Mouse (Mus musculus): Measurements from ENCODE around the gene Agap1. TPM values are rescaled to one million over a fixed set of nuclear protein-coding genes. Genes with fewer than 3 reads are reported as not detected.

Gene Agap1
- polyA plus RNA-seq, 1 experiment = 43.1 TPM

DNA sequence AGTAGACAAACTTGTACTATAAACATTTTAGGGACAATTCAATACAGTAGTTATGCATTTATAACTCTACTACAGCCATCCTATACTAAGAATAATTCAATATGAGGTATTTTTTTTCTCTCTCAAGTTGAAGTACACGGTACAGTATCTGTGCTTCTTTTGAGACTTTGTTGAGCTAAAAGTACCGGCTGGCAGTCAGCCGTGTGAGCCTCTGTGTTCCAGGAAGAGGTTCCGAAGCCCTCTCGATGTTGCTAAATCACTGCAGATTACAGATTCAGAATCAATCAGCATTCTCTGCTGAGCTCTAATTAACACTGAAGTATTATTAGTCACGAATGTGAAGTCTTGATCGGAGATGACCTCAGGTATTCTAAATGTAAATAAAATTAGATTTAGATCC, 196.0 kb downstream of the Agap1 start:
- no peak for TF ChIP-seq POLR2A (IDR thresholded peaks at IDR 0.05; ENCODE audit: extremely low read depth, insufficient read depth, low read length)
- no peak for TF ChIP-seq CTCF (IDR thresholded peaks at IDR 0.05; ENCODE audit: extremely low read depth, insufficient read depth, low read length)
- peaks cover 2% of the 10 kb centered on the region; the same call in 1 of the 2 replicates for H3K4me1 ChIP-seq (ENCODE audit: control insufficient read depth, insufficient read depth, low read length)

DNA sequence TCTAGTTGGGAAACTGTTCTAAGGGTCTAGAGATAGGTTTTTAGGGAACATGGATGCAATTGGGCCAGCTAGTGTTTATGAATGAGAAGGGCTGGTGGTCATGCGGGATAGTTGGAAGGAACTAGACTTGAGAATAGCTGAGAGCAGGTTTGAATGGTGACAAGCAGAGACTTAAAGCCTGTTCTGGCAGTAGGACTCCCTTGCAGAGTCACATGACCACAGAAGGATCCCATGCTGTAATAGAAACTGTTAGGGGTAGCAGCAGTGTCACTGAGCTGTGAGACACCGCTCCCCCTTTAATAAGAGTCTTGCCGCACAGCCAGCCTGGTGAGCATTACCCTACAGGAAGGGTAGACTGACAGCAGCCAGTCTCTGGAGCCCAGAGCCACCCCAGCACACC, 201.6 kb downstream of the Agap1 start:
- no peak overlapping the region for H3K27ac ChIP-seq (ENCODE audit: insufficient read depth, low read length)

More for the DNA sequence above, 196.0 kb downstream of the Agap1 start:
- Histone ChIP-seq H3K4me3 (ENCODE audit: insufficient read depth, low read length) (no peak overlapping the region), H3K27ac (ENCODE audit: insufficient read depth, low read length) (no peak overlapping the region)

DNA sequence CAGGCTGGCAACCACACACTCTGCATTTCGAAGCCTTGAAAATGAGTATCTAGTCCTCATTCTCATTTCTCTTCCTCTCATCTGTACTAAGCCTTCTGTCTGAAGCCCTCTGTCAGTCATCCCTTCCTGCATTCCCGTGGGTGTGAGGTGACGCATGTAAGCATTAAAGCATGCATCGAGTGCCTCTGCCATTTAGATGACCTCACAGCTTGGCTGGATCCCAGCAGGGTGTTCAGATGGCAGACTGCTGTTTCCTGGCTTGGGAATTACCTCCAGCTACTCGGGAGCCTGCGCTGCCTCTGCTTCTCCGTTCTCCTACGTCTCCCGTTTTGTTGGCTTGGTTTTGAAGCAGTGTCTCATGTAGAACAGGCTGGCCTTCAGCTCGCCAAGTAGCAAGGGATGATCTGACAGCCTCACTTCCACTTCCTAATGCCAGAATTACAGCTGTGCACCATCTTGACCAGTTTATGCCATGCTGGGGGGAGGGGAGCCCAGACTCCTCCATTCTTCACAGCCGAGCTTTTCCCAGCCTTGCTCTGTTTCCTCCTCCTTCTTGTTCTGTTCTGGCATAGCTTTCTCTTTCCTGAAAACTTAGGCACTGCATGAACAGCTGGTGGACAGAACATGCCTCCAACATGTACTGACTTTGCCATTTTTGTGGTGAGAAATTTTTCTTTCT, 202.2 kb downstream of the Agap1 start:
- TF ChIP-seq CTCF (IDR thresholded peaks at IDR 0.05; ENCODE audit: extremely low read depth, insufficient read depth, low read length) (no peak), POLR2A (IDR thresholded peaks at IDR 0.05; ENCODE audit: extremely low read depth, insufficient read depth, low read length) (no peak)
- Histone ChIP-seq H3K4me1 (ENCODE audit: control insufficient read depth, insufficient read depth, low read length) (no peaks in the 10 kb centered on the region), H3K27ac (ENCODE audit: insufficient read depth, low read length) (no peak overlapping the region), H3K4me3 (ENCODE audit: insufficient read depth, low read length) (no peak overlapping the region)

More for the DNA sequence above, 201.6 kb downstream of the Agap1 start:
- Histone ChIP-seq H3K4me3 (ENCODE audit: insufficient read depth, low read length) (no peak overlapping the region), H3K4me1 (ENCODE audit: control insufficient read depth, insufficient read depth, low read length) (no peaks in the 10 kb centered on the region)
- no peak for TF ChIP-seq POLR2A (IDR thresholded peaks at IDR 0.05; ENCODE audit: extremely low read depth, insufficient read depth, low read length)
- no peak for TF ChIP-seq CTCF (IDR thresholded peaks at IDR 0.05; ENCODE audit: extremely low read depth, insufficient read depth, low read length)

DNA sequence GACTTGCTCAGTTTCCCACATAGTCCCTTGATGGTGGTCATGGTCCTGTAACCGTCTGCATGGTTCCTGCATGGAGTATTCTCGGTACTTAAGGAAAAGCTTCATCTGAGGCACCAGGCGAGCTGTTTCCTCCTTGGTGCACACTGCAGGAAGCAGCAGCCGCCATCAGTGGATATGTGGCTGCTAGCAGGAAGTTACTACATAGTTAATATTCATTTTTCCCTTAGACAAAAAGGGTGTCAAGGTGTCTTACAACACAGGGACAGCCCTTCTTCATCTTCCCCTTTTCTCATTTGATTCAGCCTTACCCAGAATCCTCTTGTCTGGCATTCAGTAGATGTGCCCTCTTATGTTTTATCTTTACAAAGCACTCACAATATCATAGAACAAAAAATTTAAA, 206.2 kb downstream of the Agap1 start:
- Histone ChIP-seq H3K4me1 (ENCODE audit: control insufficient read depth, insufficient read depth, low read length) (no peaks in the 10 kb centered on the region), H3K4me3 (ENCODE audit: insufficient read depth, low read length) (no peak overlapping the region), H3K27ac (ENCODE audit: insufficient read depth, low read length) (no peak overlapping the region)
- TF ChIP-seq POLR2A (IDR thresholded peaks at IDR 0.05; ENCODE audit: extremely low read depth, insufficient read depth, low read length) = no peak

DNA sequence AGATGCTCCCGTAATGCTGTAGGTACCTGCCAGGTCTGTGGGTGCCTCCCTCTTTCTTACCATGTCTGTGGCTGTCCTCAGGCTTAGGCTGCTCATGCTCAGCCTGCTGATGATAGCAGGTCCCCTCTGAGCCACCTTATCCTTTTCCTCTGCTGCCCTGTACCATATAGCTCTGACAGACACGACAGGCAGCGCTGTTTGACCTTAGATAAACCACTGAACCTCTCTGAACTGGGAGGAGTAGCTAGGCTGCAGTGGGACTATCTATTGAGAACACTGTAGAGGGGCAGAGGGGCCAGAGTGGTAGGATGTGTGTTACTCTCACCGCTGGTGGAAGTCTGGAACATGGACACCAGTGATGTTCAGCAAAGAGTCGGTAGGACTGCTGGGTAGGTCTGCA, 211.5 kb downstream of the Agap1 start:
- H3K27ac ChIP-seq (ENCODE audit: insufficient read depth, low read length) = no peak overlapping the region
- TF ChIP-seq CTCF (IDR thresholded peaks at IDR 0.05; ENCODE audit: extremely low read depth, insufficient read depth, low read length) = no peak
- TF ChIP-seq POLR2A (IDR thresholded peaks at IDR 0.05; ENCODE audit: extremely low read depth, insufficient read depth, low read length) = no peak
- H3K4me1 ChIP-seq (ENCODE audit: control insufficient read depth, insufficient read depth, low read length) = no peaks in the 10 kb centered on the region
- H3K4me3 ChIP-seq (ENCODE audit: insufficient read depth, low read length) = no peak overlapping the region

DNA sequence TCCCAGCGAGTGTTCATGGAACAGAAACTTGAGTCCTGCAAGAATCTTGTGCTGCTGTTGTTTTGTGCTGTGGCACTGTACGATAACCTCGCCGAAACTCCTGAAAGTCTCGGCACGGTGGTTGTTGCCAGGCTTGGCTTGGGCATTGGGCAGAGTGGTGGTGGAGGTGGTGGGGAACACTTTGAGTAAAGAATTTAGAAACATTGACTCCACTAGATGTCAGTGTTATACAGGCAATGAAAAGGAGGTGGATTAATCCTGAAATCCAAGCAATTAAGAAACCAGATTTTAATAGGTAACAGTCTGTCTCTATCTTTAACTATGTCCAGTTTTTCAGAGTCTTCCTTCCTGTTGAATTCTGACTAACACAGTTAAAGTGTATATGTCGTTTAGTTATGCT, 212.8 kb downstream of the Agap1 start:
- Histone ChIP-seq H3K4me3 (ENCODE audit: insufficient read depth, low read length) (no peak overlapping the region), H3K4me1 (ENCODE audit: control insufficient read depth, insufficient read depth, low read length) (no peaks in the 10 kb centered on the region), H3K27ac (ENCODE audit: insufficient read depth, low read length) (no peak overlapping the region)
- no peak for TF ChIP-seq POLR2A (IDR thresholded peaks at IDR 0.05; ENCODE audit: extremely low read depth, insufficient read depth, low read length)
- TF ChIP-seq CTCF (IDR thresholded peaks at IDR 0.05; ENCODE audit: extremely low read depth, insufficient read depth, low read length) = no peak

DNA sequence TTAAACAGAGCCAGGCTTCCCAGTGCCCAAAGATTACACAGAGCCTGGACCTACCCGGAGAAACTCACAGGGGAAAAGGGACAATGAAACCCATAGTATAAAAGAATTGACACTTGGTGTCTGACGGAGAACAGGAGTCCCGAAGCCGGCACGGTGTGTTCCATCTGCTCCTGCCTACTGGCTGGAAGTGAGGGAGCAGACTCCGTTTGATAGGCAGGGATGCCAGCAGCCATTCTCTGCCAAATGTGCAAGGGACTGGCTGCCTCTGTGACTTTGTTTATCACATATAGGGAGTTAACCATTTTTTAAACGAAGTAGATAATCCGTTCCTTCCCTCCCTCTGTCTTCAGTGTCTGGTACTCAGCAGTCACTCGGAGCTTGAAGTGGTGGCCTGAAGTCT, 214.0 kb downstream of the Agap1 start:
- Histone ChIP-seq H3K4me1 (ENCODE audit: control insufficient read depth, insufficient read depth, low read length) (no peaks in the 10 kb centered on the region), H3K27ac (ENCODE audit: insufficient read depth, low read length) (no peak overlapping the region), H3K4me3 (ENCODE audit: insufficient read depth, low read length) (no peak overlapping the region)
- TF ChIP-seq CTCF (IDR thresholded peaks at IDR 0.05; ENCODE audit: extremely low read depth, insufficient read depth, low read length) (no peak), POLR2A (IDR thresholded peaks at IDR 0.05; ENCODE audit: extremely low read depth, insufficient read depth, low read length) (no peak)

DNA sequence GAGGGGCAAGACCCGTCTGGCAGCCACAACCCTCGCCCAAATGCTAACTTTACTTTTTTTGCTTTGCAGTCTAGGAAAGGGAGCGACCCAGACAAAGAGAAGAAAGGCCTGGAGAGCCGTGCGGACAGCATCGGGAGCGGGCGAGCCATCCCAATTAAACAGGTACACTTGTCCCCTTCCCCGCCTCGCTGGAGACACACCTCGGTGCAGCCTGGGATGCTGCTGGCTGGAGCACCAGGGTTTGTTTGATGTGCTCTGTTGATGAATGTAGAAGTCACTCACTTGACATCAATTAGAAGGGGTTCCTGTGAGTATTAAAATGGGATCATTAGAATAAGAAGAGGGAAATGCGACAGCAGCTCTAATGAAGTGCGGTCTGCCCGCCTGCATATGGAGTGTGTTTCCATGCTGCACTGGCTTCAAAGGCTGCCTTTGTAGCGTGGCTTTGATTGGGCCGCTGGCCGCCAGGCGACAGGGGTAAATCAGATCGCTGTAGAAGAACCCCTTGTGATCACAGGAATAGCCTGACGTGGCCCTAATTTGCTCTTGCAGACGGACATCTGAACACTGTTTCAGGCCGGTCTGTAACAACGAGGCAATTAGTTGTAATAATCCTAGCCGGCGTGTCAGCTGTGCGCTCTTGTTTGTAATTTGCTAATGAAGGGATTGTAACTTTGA, 216.6 kb downstream of the Agap1 start:
- H3K27ac ChIP-seq (ENCODE audit: insufficient read depth, low read length) = no peak overlapping the region
- H3K4me1 ChIP-seq (ENCODE audit: control insufficient read depth, insufficient read depth, low read length) = no peaks in the 10 kb centered on the region
- TF ChIP-seq CTCF (IDR thresholded peaks at IDR 0.05; ENCODE audit: extremely low read depth, insufficient read depth, low read length) (no peak), POLR2A (IDR thresholded peaks at IDR 0.05; ENCODE audit: extremely low read depth, insufficient read depth, low read length) (no peak)
- no peak overlapping the region for H3K4me3 ChIP-seq (ENCODE audit: insufficient read depth, low read length)

DNA sequence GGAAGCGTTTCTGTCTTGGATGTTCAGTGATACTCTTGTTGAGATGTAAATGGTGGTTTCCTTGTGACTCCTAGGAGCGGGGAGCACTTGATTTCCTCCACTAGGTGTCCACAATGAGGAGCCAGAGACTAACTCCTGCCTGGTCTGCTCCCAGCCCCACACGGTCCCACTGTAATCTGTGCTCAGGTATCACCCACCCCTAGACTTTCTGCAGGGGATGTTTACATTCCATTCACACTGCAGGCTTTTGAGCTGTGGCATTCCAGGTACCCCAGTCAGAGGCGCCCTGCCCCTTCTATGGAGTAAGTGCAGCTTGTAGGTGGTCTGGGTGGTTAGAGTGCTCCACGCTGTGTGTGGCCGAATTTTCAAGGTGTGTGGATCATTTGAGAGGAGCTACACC, 218.5 kb downstream of the Agap1 start:
- Histone ChIP-seq H3K4me3 (ENCODE audit: insufficient read depth, low read length) (no peak overlapping the region), H3K4me1 (ENCODE audit: control insufficient read depth, insufficient read depth, low read length) (no peaks in the 10 kb centered on the region), H3K27ac (ENCODE audit: insufficient read depth, low read length) (no peak overlapping the region)
- TF ChIP-seq POLR2A (IDR thresholded peaks at IDR 0.05; ENCODE audit: extremely low read depth, insufficient read depth, low read length) (no peak), CTCF (IDR thresholded peaks at IDR 0.05; ENCODE audit: extremely low read depth, insufficient read depth, low read length) (no peak)

DNA sequence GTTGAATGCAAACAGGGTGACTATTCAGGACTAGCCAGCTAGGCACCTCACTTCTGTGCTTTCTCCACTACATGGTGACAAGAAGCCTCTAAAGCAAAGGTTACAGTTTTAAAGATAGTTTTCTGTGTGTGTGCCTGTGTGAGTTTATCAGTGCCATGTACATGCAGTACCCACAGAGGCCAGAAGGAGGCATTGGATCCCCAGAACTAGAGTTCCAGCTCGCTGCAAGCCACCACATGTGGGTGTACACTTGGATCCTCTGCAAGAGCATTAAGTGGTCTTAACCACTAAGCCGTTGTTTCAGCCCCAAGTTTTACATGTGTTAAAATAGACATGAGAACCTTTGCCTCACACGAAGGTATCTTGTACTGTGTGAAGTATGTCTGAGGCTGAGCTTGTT, 219.1 kb downstream of the Agap1 start:
- Histone ChIP-seq H3K4me1 (ENCODE audit: control insufficient read depth, insufficient read depth, low read length) (no peaks in the 10 kb centered on the region), H3K27ac (ENCODE audit: insufficient read depth, low read length) (no peak overlapping the region), H3K4me3 (ENCODE audit: insufficient read depth, low read length) (no peak overlapping the region)
- TF ChIP-seq POLR2A (IDR thresholded peaks at IDR 0.05; ENCODE audit: extremely low read depth, insufficient read depth, low read length) = no peak
- peak; percentile 23; the same call in 1 of the 2 replicates for TF ChIP-seq CTCF (IDR thresholded peaks at IDR 0.05; ENCODE audit: extremely low read depth, insufficient read depth, low read length)

Measured in cortical plate, adult 2 months (tissue).